ENCODE assay signal across 7 mouse cellular contexts in the genomic region with DNA sequence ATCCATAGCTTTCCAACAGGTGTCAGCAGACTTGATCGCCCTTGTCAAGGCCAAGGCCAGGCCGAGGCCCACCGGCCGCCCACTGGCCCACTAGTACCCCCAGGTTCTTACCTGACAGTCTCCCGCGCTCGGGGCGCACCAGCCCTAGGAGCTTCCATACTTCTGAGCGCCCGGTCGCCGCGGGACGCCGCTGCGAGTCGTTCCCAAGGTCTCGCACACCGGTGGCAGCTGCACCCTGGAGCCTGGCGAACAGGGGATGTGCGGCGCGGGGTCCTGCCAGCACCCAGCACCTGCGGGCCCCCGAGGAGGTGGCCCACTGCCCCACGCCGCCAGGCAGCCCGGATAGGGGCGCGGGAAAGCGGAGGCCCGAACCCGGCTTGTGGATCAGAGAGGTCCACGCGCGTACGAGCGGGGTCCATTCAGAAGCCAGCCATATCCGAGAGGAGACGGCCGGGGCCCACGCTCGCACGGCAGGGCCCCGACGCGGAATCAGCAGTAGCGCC. TPM values are rescaled to one million over a fixed set of nuclear protein-coding genes. Genes with fewer than 3 reads are reported as not detected.
DNase-seq lines count a peak whose midpoint lies in the region; ATAC-seq and TF ChIP-seq lines count a peak whose summit lies in the region.

No protein-coding gene starts in this region.

- TF ChIP-seq POLR2A in bone marrow, adult 2 months (IDR thresholded peaks at IDR 0.05; ENCODE audit: borderline replicate concordance, control insufficient read depth, low read depth, low read length), result no peak; the same call in 1 of the 2 replicates
- TF ChIP-seq POLR2A in embryonic fibroblast, embryonic 13.5 days (IDR thresholded peaks at IDR 0.05; ENCODE audit: low read depth, low read length), result no peak; the same call in 1 of the 2 replicates

- under 1% methylated on average over 45 of the region's 48 CpGs for WGBS in lung, embryonic 14.5 days
- 2% methylated on average over 48 of the region's 48 CpGs for WGBS in bone marrow, adult 2 months
- under 1% methylated on average over 48 of the region's 48 CpGs for WGBS in stomach, embryonic 14.5 days

- peak overlapping the region; percentile 93 for H3K4me2 ChIP-seq in lung, embryonic 14.5 days
- peak overlapping the region; percentile 96 for H3K4me2 ChIP-seq in stomach, embryonic 14.5 days (replicated peaks; ENCODE audit: low read depth, low read length)

- H3K4me1 ChIP-seq in lung, embryonic 14.5 days (ENCODE audit: insufficient read depth), result peaks cover 5% of the 10 kb centered on the region
- peaks cover 5% of the 10 kb centered on the region; the same call in 1 of the 2 replicates for H3K4me1 ChIP-seq in bone marrow, adult 2 months (ENCODE audit: control insufficient read depth, insufficient read depth, low read length)
- H3K4me1 ChIP-seq in embryonic fibroblast, embryonic 13.5 days (ENCODE audit: control insufficient read depth, insufficient read depth, low read length), result 0 out of 2 replicates have a peak, but pooled peaks cover 4% of the 10 kb centered on the region
- peaks cover 20% of the 10 kb centered on the region for H3K4me1 ChIP-seq in stomach, embryonic 14.5 days (ENCODE audit: control insufficient read depth, insufficient read depth, low read length)

- H3K4me3 ChIP-seq in lung, embryonic 14.5 days (ENCODE audit: low read depth, low read length), result peak overlapping the region; percentile 81
- peak overlapping the region; percentile 83 for H3K4me3 ChIP-seq in bone marrow, adult 2 months (replicated peaks; ENCODE audit: control insufficient read depth, low read depth, low read length)
- peak overlapping the region; percentile 91 for H3K4me3 ChIP-seq in embryonic fibroblast, embryonic 13.5 days (ENCODE audit: insufficient read depth, low read length)
- peak overlapping the region; percentile 82 for H3K4me3 ChIP-seq in stomach, embryonic 14.5 days (ENCODE audit: low read depth, low read length)

- H3K36me3 ChIP-seq in lung, embryonic 14.5 days (ENCODE audit: insufficient read depth), result no peaks in the 10 kb centered on the region
- no peaks in the 10 kb centered on the region for H3K36me3 ChIP-seq in stomach, embryonic 14.5 days (ENCODE audit: control insufficient read depth, insufficient read depth, low read length)

- H3K9ac ChIP-seq in lung, embryonic 14.5 days, result peak overlapping the region; percentile 83
- peak overlapping the region; percentile 83 for H3K9ac ChIP-seq in stomach, embryonic 14.5 days (replicated peaks; ENCODE audit: low read depth, low read length)

- H3K9me3 ChIP-seq in lung, embryonic 14.5 days (ENCODE audit: low read depth, low read length), result no peaks in the 10 kb centered on the region
- no peaks in the 10 kb centered on the region for H3K9me3 ChIP-seq in stomach, embryonic 14.5 days (ENCODE audit: control insufficient read depth, low read depth, low read length)

- H3K27me3 ChIP-seq in lung, embryonic 14.5 days (ENCODE audit: insufficient read depth, low read length), result no peaks in the 10 kb centered on the region
- H3K27me3 ChIP-seq in stomach, embryonic 14.5 days (ENCODE audit: control insufficient read depth, insufficient read depth, low read length), result no peaks in the 10 kb centered on the region

- peak; percentile 25 for DNase-seq in lung, embryonic 14.5 days
- DNase-seq in lung, postnatal 25 days (ENCODE audit: low spot score), result no peak
- peak; percentile 34 for DNase-seq in kidney, adult 9 months
- DNase-seq in mesoderm, embryonic 11.5 days (ENCODE audit: low read depth, low spot score), result peak; percentile 23

- no peak for ATAC-seq in lung, embryonic 14.5 days (ENCODE audit: insufficient read depth)
- peak; percentile 4; the same call in 1 of the 2 replicates for ATAC-seq in stomach, embryonic 14.5 days (ENCODE audit: insufficient number of reproducible peaks, insufficient read depth, low FRiP score, low read depth)

- H3K27ac ChIP-seq in lung, embryonic 14.5 days (ENCODE audit: low read depth), result peak overlapping the region; percentile 93
- peak overlapping the region; percentile 99 for H3K27ac ChIP-seq in bone marrow, adult 2 months (ENCODE audit: control insufficient read depth, insufficient read depth, low read depth, low read length, poor library complexity)
- H3K27ac ChIP-seq in embryonic fibroblast, embryonic 13.5 days (ENCODE audit: insufficient read depth, low read length), result peak overlapping the region; percentile 40; the same call in 1 of the 2 replicates
- peak overlapping the region; percentile 91; the same call in 1 of the 2 replicates for H3K27ac ChIP-seq in stomach, embryonic 14.5 days (ENCODE audit: low read length)

- TF ChIP-seq CTCF in lung, embryonic 14.5 days (IDR thresholded peaks at IDR 0.05; ENCODE audit: low read depth), result no peak
- TF ChIP-seq CTCF in bone marrow, adult 2 months (IDR thresholded peaks at IDR 0.05; ENCODE audit: control insufficient read depth, insufficient read depth, low read length), result no peak
- TF ChIP-seq CTCF in embryonic fibroblast, embryonic 13.5 days (IDR thresholded peaks at IDR 0.05; ENCODE audit: borderline replicate concordance, insufficient read depth, low read length), result no peak

RNA-seq across cellular contexts. Expression of a gene that starts 0.6 kb away (rescaled TPM):
- 17.8 and 18.9 TPM in 2 replicates for polyA plus RNA-seq in lung, embryonic 14.5 days (2014; fragmentation: Nextera tagmentation; extraction: Ambion mirVana)
- 78.8 and 100 TPM in 2 replicates for polyA plus RNA-seq in bone marrow, adult 2 months (2011; ENCODE audit: insufficient read depth, insufficient read length, low replicate concordance, missing spikeins)
- polyA plus RNA-seq in embryonic fibroblast, embryonic 13.5 days (2011; ENCODE audit: insufficient read length, low read depth, missing spikeins), result 16.2 and 21.4 TPM in 2 replicates
- polyA plus RNA-seq in stomach, embryonic 14.5 days (2014; fragmentation: Nextera tagmentation; extraction: Ambion mirVana), result 23.8 and 24.5 TPM in 2 replicates

RNA-seq across cellular contexts. Expression of a gene that starts 33.3 kb away (rescaled TPM):
- 47.8 and 54.4 TPM in 2 replicates for polyA plus RNA-seq in lung, embryonic 14.5 days (2014; fragmentation: Nextera tagmentation; extraction: Ambion mirVana)
- polyA plus RNA-seq in bone marrow, adult 2 months (2011; ENCODE audit: insufficient read depth, insufficient read length, low replicate concordance, missing spikeins), result 7.5 and 13.5 TPM in 2 replicates
- polyA plus RNA-seq in embryonic fibroblast, embryonic 13.5 days (2011; ENCODE audit: insufficient read length, low read depth, missing spikeins), result 19.5 and 22.4 TPM in 2 replicates
- 38.4 and 44.8 TPM in 2 replicates for polyA plus RNA-seq in stomach, embryonic 14.5 days (2014; fragmentation: Nextera tagmentation; extraction: Ambion mirVana)

RNA-seq across cellular contexts. Expression of a gene that starts 38.9 kb away (rescaled TPM):
- polyA plus RNA-seq in lung, embryonic 14.5 days (2014; fragmentation: Nextera tagmentation; extraction: Ambion mirVana), result 47.5 and 51.6 TPM in 2 replicates
- 13.2 and 16.7 TPM in 2 replicates for polyA plus RNA-seq in bone marrow, adult 2 months (2011; ENCODE audit: insufficient read depth, insufficient read length, low replicate concordance, missing spikeins)
- 30.6 and 36.3 TPM in 2 replicates for polyA plus RNA-seq in embryonic fibroblast, embryonic 13.5 days (2011; ENCODE audit: insufficient read length, low read depth, missing spikeins)
- polyA plus RNA-seq in stomach, embryonic 14.5 days (2014; fragmentation: Nextera tagmentation; extraction: Ambion mirVana), result 43.8 and 50.4 TPM in 2 replicates

RNA-seq across cellular contexts. Expression of a gene that starts 39.0 kb away (rescaled TPM):
- polyA plus RNA-seq in lung, embryonic 14.5 days (2014; fragmentation: Nextera tagmentation; extraction: Ambion mirVana), result 9.0 and 9.2 TPM in 2 replicates
- polyA plus RNA-seq in bone marrow, adult 2 months (2011; ENCODE audit: insufficient read depth, insufficient read length, low replicate concordance, missing spikeins), result 3.0 and 4.4 TPM in 2 replicates
- polyA plus RNA-seq in embryonic fibroblast, embryonic 13.5 days (2011; ENCODE audit: insufficient read length, low read depth, missing spikeins), result 14.6 and 15.9 TPM in 2 replicates
- polyA plus RNA-seq in stomach, embryonic 14.5 days (2014; fragmentation: Nextera tagmentation; extraction: Ambion mirVana), result 7.3 and 8.0 TPM in 2 replicates

Comparison
In these comparisons a context has a peak if more than half of its experiments do, and no peak if none do; other contexts are left out.
1. H3K27ac ChIP-seq: peak in every context shown above with its lines; median percentile 99 in bone marrow, adult 2 months; 93 in lung, embryonic 14.5 days; 91 in stomach, embryonic 14.5 days; 40 in embryonic fibroblast, embryonic 13.5 days.